Mouse (Mus musculus) heart, postnatal 25 days (tissue): ENCODE measurements around the gene Crtc2. TPM values are rescaled to one million over a fixed set of nuclear protein-coding genes. Genes with fewer than 3 reads are reported as not detected.
"Not testable (repeated sequence)": the region's sequence is repeated elsewhere in the genome, so short reads cannot be mapped to it uniquely, and the experiment has no call there.

Source experiments
- DNase-seq: peaks from one replicate; pipeline ENCODE4 v3.0.0; 2022; ENCODE audit warnings: low spot score
- intact Hi-C: fragments of 180-260 bp; cut with DNase I; formaldehyde crosslinking; loops from one replicate; pipeline ENCODE4 v1.15.1; 2025
- total RNA-seq, 2 experiments: library from RNA; stranded (reverse); gene quantifications; 2 replicates each; pipeline ENCODE4 v1.2.3; 2021

The Crtc2 gene
- total RNA-seq, 2 experiments from 2014 or later, result 14.6 to 16.1 TPM

- intact Hi-C loops, result loop anchor here (2.0 kb wide), 1 partner anchor 108 kb away; no protein-coding TSS in a partner anchor
Measured at GRCm38 (mm10) chr3:90265034-90265931, 11.3 kb downstream of the Crtc2 start, which contains the start of gene Dennd4b. Dennd4b (plus strand) TSS chr3:90265185.

GRCm38 (mm10) chr3:90265932-90266741 is 12.2 kb downstream of the Crtc2 start:
- intact Hi-C loops, result loop anchor here (2.0 kb wide), 2 partner anchors 27 to 107 kb away; partner anchors contain the start of gene Gatad2b
- DNase-seq, result no peak

More at GRCm38 (mm10) chr3:90265034-90265931, 11.3 kb downstream of the Crtc2 start, which contains the start of gene Dennd4b:
- peak; percentile 89 for DNase-seq

DNA sequence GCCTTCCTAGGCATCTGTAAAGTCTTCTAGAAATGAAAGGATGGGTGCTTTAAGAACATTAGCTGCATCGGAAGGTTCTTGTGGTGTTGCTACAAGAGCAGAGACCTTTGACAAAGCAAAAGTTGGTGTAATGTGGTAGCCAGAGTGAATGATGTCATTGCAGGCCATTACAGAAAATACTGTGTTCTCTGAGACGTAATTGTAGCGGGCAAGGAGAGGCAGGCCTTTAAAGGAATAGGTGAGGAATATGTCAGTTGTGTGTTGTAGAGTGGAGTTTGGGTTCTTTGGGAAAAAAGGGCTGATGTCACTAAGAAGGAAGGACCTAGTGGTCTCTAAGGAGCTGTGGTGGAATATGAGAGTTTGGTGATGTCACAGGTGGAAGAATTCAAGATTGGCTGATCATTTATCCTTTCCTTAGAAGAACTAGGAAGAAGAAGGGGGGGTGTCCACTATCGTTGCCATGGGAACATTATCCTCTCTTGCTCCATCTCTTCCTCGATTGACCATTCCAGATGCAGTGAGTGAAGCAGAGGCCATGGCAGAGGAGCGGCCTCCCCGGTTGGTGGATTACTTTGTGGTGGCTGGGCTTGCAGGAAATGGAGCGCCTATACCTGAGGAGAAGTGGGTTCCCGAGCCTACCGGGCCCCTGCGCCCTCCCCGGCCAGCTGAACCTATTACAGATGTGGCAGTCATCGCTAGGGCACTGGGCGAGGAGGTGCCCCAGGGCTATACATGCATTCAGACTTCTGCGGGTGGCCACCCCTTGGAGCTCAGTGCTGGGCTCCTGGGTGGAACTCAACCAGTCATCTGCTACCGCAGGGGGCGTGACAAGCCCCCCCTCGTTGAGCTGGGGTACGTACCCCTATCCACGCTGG is 13.2 kb downstream of the Crtc2 start:
- intact Hi-C loops, result loop anchor here (2.0 kb wide), 1 partner anchor 26 kb away; the partner anchor contains the start of gene Gatad2b
- DNase-seq, result no peak

DNA sequence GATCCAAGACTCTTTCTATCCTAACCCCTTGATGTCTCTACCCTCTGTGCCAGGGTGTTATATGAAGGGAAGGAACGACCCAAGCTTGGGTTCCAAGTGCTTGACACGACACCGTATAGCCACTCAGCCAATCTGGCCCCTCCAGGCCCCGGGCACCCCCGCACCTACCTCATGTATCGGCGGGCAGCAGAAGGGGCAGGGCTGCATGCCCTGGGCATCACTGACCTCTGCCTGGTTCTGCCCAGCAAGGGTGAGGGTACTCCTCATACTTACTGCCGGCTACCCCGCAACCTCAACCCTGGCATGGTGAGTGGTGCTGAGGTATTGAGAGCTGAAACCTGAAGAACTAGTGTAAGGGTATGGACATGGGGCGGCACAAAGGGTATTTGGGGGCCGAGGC is 14.2 kb downstream of the Crtc2 start:
- no peak for DNase-seq
- intact Hi-C loops, result no loop called here

DNA sequence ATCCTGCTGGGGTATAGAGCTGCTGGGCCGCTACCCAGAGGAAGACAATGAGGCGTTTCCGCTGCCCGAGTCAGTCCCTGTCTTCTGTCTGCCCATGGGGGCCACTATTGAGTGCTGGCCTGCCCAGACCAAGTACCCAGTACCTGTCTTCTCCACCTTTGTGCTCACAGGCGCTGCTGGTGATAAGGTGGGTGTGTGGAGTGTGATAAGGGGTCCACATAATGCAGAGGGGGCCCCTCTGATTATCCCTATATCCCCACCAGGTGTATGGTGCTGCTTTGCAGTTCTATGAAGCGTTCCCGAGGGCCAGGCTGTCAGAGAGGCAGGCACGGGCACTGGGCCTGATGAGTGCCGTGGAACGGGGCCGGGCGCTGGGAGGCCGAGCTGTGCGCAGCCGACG is 15.0 kb downstream of the Crtc2 start:
- intact Hi-C loops, result no loop called here
- no peak for DNase-seq

GRCm38 (mm10) chr3:90270784-90271183 is 16.8 kb downstream of the Crtc2 start:
- intact Hi-C loops, result no loop called here

GRCm38 (mm10) chr3:90272170-90272569 is 18.2 kb downstream of the Crtc2 start:
- intact Hi-C loops, result no loop called here
- DNase-seq, result no peak

More at GRCm38 (mm10) chr3:90270784-90271183, 16.8 kb downstream of the Crtc2 start:
- DNase-seq, result no peak

DNA sequence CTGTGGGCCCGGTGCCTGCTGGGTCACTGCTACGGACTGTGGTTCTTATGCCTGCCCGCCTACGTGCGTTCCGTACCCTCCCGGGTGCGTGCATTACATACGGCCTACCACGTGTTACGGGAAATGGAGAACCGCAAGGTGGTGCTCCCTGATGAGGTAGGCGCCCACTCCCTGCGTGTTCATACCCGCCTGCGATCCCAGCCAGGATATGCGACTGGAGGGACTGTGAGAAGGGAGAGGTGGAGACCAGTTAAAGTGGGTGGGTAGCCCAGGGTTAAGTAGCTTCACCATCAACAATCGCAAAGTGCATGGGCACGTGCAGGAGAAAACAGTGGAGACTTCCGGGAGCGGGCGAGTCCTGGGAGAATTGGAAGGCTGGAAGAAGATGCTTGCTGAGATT is 19.9 kb downstream of the Crtc2 start:
- intact Hi-C loops, result no loop called here
- DNase-seq, result no peak

DNA sequence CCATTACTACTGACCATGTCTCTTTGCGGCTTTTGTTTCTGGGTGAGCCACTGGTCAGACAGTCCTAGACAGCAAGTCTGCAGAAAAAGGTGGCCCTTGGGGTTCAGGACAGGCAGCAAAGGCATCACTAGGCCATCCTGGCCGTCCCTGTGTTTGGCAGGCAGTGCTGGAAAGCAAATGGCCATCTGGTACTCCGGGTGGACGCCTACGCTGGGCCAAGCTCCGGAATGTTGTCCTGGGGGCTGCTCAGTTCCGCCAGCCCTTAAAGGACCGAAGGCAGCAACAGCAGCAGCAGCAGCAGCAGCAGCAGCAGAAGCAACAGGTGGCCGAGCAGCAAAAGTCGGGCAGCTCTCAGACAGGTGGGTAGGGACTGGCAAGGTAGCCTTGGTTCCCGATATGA is 21.3 kb downstream of the Crtc2 start:
- intact Hi-C loops, result no loop called here
- no peak for DNase-seq

GRCm38 (mm10) chr3:90276858-90277257 is 22.9 kb downstream of the Crtc2 start:
- intact Hi-C loops, result no loop called here

DNA sequence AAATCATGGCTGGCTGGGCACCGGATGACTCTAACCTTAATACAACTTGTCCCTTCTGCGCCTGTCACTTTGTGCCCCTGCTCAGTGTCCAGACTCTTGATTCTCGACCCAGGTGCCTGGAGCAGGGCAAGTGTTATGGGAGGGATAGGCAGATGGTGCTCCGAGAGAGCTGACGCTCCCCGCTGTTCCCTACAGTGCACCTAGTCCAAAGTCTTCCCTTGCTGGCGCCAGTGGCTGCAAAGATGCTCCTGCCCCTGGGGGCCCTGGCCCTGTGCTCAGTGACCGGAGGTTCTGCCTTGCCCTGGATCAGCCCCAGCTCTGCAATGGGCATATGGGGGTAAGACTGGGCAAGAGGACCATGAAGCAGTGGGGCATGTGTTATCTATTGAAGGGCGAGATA is 23.8 kb downstream of the Crtc2 start:
- intact Hi-C loops, result no loop called here
- no peak for DNase-seq

More at GRCm38 (mm10) chr3:90276858-90277257, 22.9 kb downstream of the Crtc2 start:
- DNase-seq, result no peak

- intact Hi-C loops, result no loop called here
- DNase-seq, result no peak
Measured at GRCm38 (mm10) chr3:90278211-90278610, 24.2 kb downstream of the Crtc2 start.

- intact Hi-C loops, result no loop called here
- no peak for DNase-seq
Measured at GRCm38 (mm10) chr3:90279216-90279615, 25.3 kb downstream of the Crtc2 start.

- intact Hi-C loops, result no loop called here
- DNase-seq, result no peak
Measured at GRCm38 (mm10) chr3:90279743-90280142, 25.8 kb downstream of the Crtc2 start.

- DNase-seq, result no peak
- intact Hi-C loops, result no loop called here
Measured at GRCm38 (mm10) chr3:90280708-90281107, 26.7 kb downstream of the Crtc2 start.

DNA sequence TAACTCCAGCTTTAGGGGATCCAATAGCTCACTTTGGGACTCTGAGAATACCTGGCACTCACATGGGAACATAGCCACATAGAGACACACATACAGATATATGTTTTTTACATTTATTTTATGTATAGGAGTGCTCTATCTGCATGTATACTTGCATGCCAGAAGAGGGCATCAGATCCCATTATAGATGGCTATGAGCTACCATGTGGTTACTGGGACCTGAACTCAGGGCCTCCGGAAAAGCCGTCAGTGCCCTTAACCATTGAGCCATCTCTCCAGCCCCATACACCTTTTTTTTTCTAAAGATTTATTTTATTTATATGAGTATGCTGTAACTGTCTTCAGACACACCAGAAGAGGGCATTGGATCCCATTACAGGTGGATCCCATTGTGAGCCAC is 30.2 kb downstream of the Crtc2 start:
- intact Hi-C loops, result no loop called here
- no peak for DNase-seq

- DNase-seq, intact Hi-C loops: not testable (repeated sequence)
Measured at GRCm38 (mm10) chr3:90289403-90289802, 35.4 kb downstream of the Crtc2 start.

DNA sequence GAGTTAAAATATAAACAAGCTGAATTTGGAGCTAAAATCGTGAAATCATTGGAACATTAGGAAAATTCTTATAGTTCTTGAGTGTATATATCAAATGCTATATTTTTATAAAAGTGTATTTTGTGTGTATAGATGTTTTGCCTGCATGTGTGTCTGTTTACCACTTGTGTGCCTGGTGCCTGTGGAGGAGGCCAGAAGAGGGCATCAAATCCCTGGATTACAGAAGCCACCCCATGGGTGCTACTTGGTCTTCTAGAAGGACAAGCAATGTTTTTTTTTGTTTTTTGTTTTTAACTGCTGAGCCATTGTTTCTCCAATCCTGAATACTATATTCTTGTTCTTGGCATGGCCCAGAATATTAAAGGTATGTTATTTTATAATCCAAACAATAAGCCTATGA is 36.6 kb downstream of the Crtc2 start:
- intact Hi-C loops, result loop anchor here (1.0 kb wide), 1 partner anchor 83 kb away; no protein-coding TSS in a partner anchor
- no peak for DNase-seq

- no peak for DNase-seq
- intact Hi-C loops, result loop anchor here (2.0 kb wide), 1 partner anchor 25 kb away; no protein-coding TSS in a partner anchor
Measured at GRCm38 (mm10) chr3:90291982-90292344, 38.0 kb downstream of the Crtc2 start.
